Mouse (Mus musculus) left cerebral cortex, adult 2 months (tissue): ENCODE results near the gene Fxyd3. TPM values are rescaled to one million over a fixed set of nuclear protein-coding genes. Genes with fewer than 3 reads are reported as not detected.

Experiments
- DNase-seq, 2 experiments: peaks; one replicate each; pipeline ENCODE4 v3.0.0; 2021 to 2022; ENCODE audit warnings: low spot score in 2 of 2, mixed read lengths in 1 of 2; ENCODE audit errors: extremely low spot score in 1 of 2
- H3K27ac ChIP-seq: fragments of 200-600 bp; 2 replicates; pipeline ENCODE4 v1.8.1; 2022
- H3K4me3 ChIP-seq: fragments of 200-600 bp; 2 replicates; pipeline ENCODE4 v1.8.1; 2022
- CTCF ChIP-seq: fragments of 200-600 bp; IDR thresholded peaks from 2 replicates; pipeline ENCODE4 v1.8.1; 2022; ENCODE audit warnings: antibody characterized with exemption, mild to moderate bottlenecking, moderate library complexity
- intact Hi-C: fragments of 180-260 bp; cut with DNase I; formaldehyde crosslinking; loops from one replicate; pipeline ENCODE4 v1.15.1; 2025
- total RNA-seq, 2 experiments: library from RNA; stranded (reverse); gene quantifications; 2 replicates each; pipeline ENCODE4 v1.2.3; 2021

Fxyd3 gene
- total RNA-seq, 2 experiments from 2014 or later, result not detected

DNA sequence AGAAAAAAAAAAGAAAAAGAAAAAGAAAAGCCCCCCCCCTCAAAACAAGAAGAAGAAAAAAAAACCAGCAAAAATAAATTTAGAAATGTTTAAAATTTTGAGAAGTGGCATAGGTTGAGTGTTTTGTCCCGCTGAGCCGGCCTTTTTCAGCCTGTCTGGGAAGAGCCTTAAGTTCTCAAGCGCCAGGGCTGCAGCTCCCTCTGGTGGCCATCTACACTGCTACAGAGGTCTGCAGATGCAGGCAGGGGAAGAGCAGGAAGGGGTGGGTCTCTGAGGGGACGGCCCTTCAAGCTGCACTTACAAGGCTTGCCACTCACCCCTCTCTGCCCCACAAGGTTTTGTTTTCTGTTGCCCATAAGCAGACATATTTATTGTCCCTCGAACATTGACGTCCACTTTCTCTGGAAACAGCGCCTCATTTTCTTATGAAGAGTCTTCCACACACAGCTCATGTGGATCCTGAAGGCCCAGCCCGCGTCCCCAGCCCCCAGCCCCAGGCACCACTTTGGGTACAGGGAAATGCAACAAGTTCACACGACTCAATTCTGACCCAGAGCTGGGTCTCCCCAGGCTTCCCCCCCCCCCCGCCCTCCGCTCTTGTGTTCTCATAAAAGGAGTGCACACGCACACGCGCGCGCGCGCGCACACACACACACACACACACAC is 21.2 kb upstream of the Fxyd3 start:
- TF ChIP-seq CTCF, result peak; percentile 94
- H3K4me3 ChIP-seq, result no peak overlapping the region
- H3K27ac ChIP-seq, result no peak overlapping the region
- intact Hi-C loops, result loop anchor here (1.0 to 5.0 kb wide), 3 partner anchors 38 to 225 kb away; partner anchors contain the start of genes Lgi4 and Usf2
- peak; percentile 88 to 90 for DNase-seq

DNA sequence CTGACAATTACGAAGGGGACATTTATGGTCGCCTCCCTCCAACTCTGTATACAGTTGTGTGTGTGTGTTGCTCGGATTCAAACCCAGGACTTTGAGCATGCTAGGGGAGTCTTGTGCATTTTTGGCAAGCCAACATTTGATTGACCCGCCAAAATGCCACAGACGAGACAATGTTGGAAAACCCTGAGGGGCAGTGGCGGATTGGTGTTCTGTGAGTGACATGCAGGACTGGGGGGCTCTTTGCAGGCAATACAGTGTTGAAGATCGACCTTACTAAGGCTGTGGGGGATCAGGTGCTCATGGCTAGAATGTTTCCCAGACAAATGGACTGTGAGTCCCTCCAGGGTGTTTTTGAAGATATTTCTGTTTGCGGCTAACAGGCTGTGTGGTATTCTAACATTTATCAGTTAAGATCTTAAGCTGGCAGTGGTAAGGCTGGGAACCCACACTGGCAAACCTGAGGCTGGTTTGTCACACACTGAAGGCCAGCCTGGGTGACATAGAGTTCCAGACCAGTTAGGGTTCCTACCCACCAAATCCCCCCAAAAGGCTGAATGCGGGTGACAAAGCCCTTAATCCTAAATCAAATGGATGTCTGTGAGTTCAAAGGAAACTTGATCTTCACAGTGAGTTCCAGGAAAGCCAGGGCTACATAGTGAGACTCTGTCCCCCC is 20.5 kb upstream of the Fxyd3 start:
- no peak for TF ChIP-seq CTCF
- H3K27ac ChIP-seq, result no peak overlapping the region
- intact Hi-C loops, result loop anchor here (1.0 to 5.0 kb wide), 3 partner anchors 38 to 225 kb away; partner anchors contain the start of genes Lgi4 and Usf2
- DNase-seq, result no peak
- no peak overlapping the region for H3K4me3 ChIP-seq

GRCm38 (mm10) chr7:31094774-31095501 is 18.4 kb upstream of the Fxyd3 start:
- no peak overlapping the region for H3K4me3 ChIP-seq
- intact Hi-C loops, result loop anchor here (5.0 kb wide), 2 partner anchors 138 to 223 kb away; partner anchors contain the start of gene Usf2
- 0 out of 2 replicates have a peak overlapping the region, but pooled peaks have one; percentile 7 for H3K27ac ChIP-seq
- peak; percentile 26 for TF ChIP-seq CTCF
- DNase-seq, result no peak

DNA sequence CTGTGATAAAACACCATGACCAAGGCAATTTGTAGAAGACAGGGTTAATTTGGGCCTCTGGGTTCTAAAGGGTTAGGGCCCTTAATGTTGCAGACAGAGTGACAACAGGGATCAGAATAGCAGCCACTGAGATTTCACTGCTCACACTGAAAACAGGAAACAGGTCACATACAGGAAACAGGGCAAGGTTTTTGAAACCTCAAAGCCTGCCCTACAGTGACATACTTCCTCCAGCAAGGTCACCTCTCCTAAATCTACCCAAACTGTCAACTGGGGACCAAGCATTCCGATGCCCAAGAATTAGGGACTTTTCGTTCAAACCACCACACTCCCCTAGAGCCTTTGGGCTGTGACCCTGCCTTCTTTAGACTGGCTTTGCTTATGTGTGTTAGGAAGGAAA is 13.2 kb upstream of the Fxyd3 start:
- DNase-seq, result no peak
- TF ChIP-seq CTCF, result no peak
- no peak overlapping the region for H3K4me3 ChIP-seq
- peak overlapping the region; percentile 19; the same call in 1 of the 2 replicates for H3K27ac ChIP-seq
- intact Hi-C loops, result no loop called here

GRCm38 (mm10) chr7:31088206-31088605 is 11.7 kb upstream of the Fxyd3 start:
- no peak for TF ChIP-seq CTCF

GRCm38 (mm10) chr7:31087262-31087661 is 10.8 kb upstream of the Fxyd3 start:
- Histone ChIP-seq H3K27ac (peak overlapping the region; percentile 91), H3K4me3 (no peak overlapping the region)
- intact Hi-C loops, result no loop called here
- DNase-seq, result no peak
- TF ChIP-seq CTCF, result no peak

More at GRCm38 (mm10) chr7:31088206-31088605, 11.7 kb upstream of the Fxyd3 start:
- intact Hi-C loops, result no loop called here
- no peak overlapping the region for H3K4me3 ChIP-seq
- H3K27ac ChIP-seq, result peak overlapping the region; percentile 13
- DNase-seq, result no peak

GRCm38 (mm10) chr7:31086175-31086755 is 9.8 kb upstream of the Fxyd3 start:
- DNase-seq, result no peak
- Histone ChIP-seq H3K4me3 (no peak overlapping the region), H3K27ac (peak overlapping the region; percentile 91)
- intact Hi-C loops, result no loop called here
- no peak for TF ChIP-seq CTCF

GRCm38 (mm10) chr7:31085171-31085570 is 8.7 kb upstream of the Fxyd3 start:
- intact Hi-C loops, result no loop called here
- Histone ChIP-seq H3K4me3 (no peak overlapping the region), H3K27ac (peak overlapping the region; percentile 91)
- peak in 1 of 2 experiments; percentile 52 for DNase-seq
- TF ChIP-seq CTCF, result no peak

- peak overlapping the region; percentile 91 for H3K27ac ChIP-seq
- H3K4me3 ChIP-seq, result no peak overlapping the region
- no peak for DNase-seq
- intact Hi-C loops, result no loop called here
- no peak for TF ChIP-seq CTCF
Measured at GRCm38 (mm10) chr7:31084140-31084539, 7.6 kb upstream of the Fxyd3 start.

GRCm38 (mm10) chr7:31082831-31083588 is 6.5 kb upstream of the Fxyd3 start:
- intact Hi-C loops, result no loop called here
- H3K4me3 ChIP-seq, result no peak overlapping the region
- no peak for DNase-seq
- peak overlapping the region; percentile 91 for H3K27ac ChIP-seq
- no peak for TF ChIP-seq CTCF

DNA sequence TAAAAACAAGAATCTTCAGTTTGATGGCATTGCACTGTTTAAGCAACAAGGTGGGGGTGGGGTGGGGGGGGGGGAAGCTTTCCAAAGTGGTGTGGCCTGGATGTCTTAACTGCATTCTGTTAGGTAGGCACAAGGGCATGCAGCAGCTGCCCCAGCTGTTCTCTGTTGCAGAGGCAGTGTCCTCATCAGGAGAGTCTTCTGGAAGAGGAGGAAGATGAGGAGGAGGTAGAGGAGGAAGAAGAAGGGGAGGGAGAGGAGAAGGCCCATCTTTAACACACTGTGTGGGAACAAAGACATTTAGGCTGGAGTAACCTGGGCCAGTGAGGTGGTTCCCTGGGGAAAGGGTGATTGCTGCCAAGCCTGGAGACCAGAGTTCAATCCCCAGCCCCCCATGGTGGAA is 5.6 kb upstream of the Fxyd3 start:
- no peak overlapping the region; the same call in 1 of the 2 replicates for H3K27ac ChIP-seq
- no peak overlapping the region for H3K4me3 ChIP-seq
- no peak for DNase-seq
- intact Hi-C loops, result no loop called here
- no peak for TF ChIP-seq CTCF
